Mouse (Mus musculus): ENCODE results near the gene Fam187b. TPM values are rescaled to one million over a fixed set of nuclear protein-coding genes. Genes with fewer than 3 reads are reported as not detected.
A peak's percentile ranks its signal among the peaks of the same experiment; 100 is the strongest.

Fam187b gene
- polyA plus RNA-seq, 1 experiment = 0.75 TPM

DNA sequence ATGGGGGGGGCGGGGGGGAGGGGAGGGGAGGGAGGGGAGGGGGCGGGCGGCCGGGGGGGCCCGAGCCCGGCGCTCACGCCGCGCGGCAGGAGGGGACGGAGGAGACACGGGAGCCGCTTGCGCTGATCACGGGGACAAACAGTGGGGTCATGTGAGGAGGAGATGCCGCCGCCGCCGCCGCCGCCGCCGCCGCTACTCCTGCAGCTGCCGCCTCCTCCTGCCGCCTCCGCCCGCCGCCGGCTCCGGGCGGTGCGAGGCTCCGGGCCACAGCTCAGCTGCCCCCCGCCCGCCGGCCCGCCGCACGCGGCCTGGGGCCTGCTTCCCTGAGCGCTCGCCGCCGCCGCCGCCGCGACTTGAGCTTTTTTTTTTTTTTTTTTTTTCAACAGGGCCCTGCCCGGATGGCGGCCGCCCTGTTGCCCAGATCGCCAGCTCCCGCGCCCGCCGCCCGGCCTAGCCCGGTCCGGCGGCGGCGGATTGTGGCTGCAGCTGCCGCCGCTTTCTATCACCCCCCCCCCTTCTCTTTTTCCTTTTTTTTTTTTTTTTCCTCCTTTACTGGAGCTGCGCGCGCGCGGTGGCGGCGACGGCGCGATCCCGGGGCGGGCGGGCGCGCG lies 16.7 kb upstream of the Fam187b start, which contains the start of gene Usf2:
TSS of gene Usf2 (minus strand) at position 48 of the 611 bp plus-strand sequence.
- H3K27ac ChIP-seq (ENCODE audit: control insufficient read depth, insufficient read depth, low read depth, low read length, poor library complexity) = peak within 1 kb of the TSS; percentile 99
- peaks cover 3% of the 10 kb centered on the region; the same call in 1 of the 2 replicates for H3K4me1 ChIP-seq (ENCODE audit: control insufficient read depth, insufficient read depth, low read length)
- TF ChIP-seq POLR2A (IDR thresholded peaks at IDR 0.05; ENCODE audit: borderline replicate concordance, control insufficient read depth, low read depth, low read length) (no peak), CTCF (IDR thresholded peaks at IDR 0.05; ENCODE audit: control insufficient read depth, insufficient read depth, low read length) (no peak)
- WGBS = under 1% methylated on average over 67 of the region's 82 CpGs
- peak within 1 kb of the TSS; percentile 97 for H3K4me3 ChIP-seq (replicated peaks; ENCODE audit: control insufficient read depth, low read depth, low read length)

DNA sequence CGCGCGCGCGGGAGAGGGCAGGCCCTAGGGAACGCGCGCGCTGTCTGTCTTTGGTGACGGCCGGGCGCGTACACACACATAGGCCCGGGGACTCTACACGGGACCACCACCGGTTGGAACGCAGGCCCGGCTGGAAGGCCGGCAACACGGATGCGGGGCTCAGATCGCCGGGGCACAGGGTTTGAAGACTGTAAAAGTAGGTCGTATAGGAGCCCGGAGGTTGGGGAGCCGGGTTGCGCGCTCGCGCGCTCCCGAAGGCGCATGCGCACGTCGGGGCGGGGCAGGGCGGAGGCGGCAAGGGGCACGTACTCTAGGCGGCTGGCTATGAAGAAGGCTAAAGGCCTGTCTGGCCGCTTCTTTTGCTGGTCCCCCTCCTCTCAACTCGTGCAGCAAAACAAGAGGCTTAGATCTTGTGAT lies 16.2 kb upstream of the Fam187b start:
- H3K4me1 ChIP-seq (ENCODE audit: control insufficient read depth, insufficient read depth, low read length) = peaks cover 3% of the 10 kb centered on the region; the same call in 1 of the 2 replicates
- H3K4me3 ChIP-seq (replicated peaks; ENCODE audit: control insufficient read depth, low read depth, low read length) = peak overlapping the region; percentile 97
- WGBS = under 1% methylated on average over 43 of the region's 43 CpGs
- H3K27ac ChIP-seq (ENCODE audit: control insufficient read depth, insufficient read depth, low read depth, low read length, poor library complexity) = peak overlapping the region; percentile 99
- TF ChIP-seq CTCF (IDR thresholded peaks at IDR 0.05; ENCODE audit: control insufficient read depth, insufficient read depth, low read length) (no peak), POLR2A (IDR thresholded peaks at IDR 0.05; ENCODE audit: borderline replicate concordance, control insufficient read depth, low read depth, low read length) (peak; percentile 77; the same call in 1 of the 2 replicates)

DNA sequence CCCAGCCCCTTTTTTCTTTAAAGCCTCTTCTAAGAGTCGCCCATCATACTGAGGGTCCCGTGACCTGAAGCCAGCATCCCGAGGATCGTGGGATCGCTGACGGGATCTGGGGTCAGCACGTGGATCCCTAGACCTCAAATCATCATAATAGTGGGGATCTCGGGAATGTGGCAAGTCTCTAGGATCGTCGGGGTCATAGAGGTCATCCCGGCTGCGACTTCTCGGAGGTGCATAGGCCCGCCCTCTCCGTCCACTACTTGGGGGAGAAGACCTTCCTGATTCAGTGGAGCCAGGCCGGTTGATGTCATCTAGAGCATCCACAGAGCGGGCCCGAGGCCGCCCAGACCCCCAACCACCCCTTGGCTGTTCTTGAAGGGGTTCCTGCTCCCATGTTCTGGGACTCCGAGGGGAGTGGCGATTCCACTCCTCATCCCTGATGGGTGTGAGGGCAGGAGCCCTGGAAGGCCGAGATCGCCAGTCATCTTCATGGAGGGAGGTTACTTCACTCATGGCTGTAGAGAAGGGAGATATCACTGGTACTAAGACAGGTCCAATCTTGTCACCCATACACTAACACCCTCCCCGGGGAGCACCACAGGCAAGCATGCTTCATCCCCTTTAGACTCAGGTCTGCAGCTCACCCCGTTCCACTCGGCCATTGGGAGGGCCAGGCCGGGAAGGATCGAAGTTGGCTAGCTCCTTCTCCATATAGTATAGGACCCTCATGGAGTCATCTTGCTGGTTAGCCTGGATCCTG lies 15.3 kb upstream of the Fam187b start:
- TF ChIP-seq POLR2A (IDR thresholded peaks at IDR 0.05; ENCODE audit: borderline replicate concordance, control insufficient read depth, low read depth, low read length) (no peak), CTCF (IDR thresholded peaks at IDR 0.05; ENCODE audit: control insufficient read depth, insufficient read depth, low read length) (no peak)
- peaks cover 3% of the 10 kb centered on the region; the same call in 1 of the 2 replicates for H3K4me1 ChIP-seq (ENCODE audit: control insufficient read depth, insufficient read depth, low read length)
- 86% methylated on average over 28 of the region's 28 CpGs for WGBS
- H3K27ac ChIP-seq (ENCODE audit: control insufficient read depth, insufficient read depth, low read depth, low read length, poor library complexity) = no peak overlapping the region
- H3K4me3 ChIP-seq (replicated peaks; ENCODE audit: control insufficient read depth, low read depth, low read length) = no peak overlapping the region

DNA sequence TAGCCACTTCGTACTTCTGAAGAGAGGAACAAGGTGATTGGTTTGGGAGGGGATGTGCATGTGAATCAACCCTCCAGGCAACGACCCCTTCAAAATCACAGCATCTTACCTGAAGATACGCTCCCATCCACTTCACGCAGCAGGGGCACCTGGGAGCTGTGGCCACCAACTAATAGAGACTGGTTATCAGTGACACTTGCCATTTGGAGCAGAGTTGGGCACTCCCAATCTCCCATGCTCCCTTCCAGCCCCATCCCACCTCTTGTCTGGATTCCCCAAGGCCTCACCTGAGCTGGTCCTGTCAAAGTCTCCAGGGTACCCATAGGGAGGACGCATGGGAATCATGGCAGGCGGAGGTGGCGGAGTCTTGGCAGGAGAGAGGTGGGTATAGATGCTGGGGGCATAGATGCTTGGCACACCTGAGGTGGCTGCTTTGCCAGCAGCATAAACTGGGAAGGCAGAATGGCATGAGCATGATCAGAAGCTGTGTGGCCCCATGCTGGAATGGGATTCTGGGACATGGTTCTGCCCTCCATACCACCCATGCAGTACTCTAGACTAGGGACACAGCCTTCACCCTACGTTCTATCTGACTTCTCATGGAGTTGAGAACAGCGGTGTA lies 14.6 kb upstream of the Fam187b start:
- 88% methylated on average over 9 of the region's 9 CpGs for WGBS
- no peak overlapping the region for H3K27ac ChIP-seq (ENCODE audit: control insufficient read depth, insufficient read depth, low read depth, low read length, poor library complexity)
- H3K4me3 ChIP-seq (replicated peaks; ENCODE audit: control insufficient read depth, low read depth, low read length) = no peak overlapping the region
- no peak for TF ChIP-seq POLR2A (IDR thresholded peaks at IDR 0.05; ENCODE audit: borderline replicate concordance, control insufficient read depth, low read depth, low read length)
- TF ChIP-seq CTCF (IDR thresholded peaks at IDR 0.05; ENCODE audit: control insufficient read depth, insufficient read depth, low read length) = no peak
- peaks cover 1% of the 10 kb centered on the region; the same call in 1 of the 2 replicates for H3K4me1 ChIP-seq (ENCODE audit: control insufficient read depth, insufficient read depth, low read length)

DNA sequence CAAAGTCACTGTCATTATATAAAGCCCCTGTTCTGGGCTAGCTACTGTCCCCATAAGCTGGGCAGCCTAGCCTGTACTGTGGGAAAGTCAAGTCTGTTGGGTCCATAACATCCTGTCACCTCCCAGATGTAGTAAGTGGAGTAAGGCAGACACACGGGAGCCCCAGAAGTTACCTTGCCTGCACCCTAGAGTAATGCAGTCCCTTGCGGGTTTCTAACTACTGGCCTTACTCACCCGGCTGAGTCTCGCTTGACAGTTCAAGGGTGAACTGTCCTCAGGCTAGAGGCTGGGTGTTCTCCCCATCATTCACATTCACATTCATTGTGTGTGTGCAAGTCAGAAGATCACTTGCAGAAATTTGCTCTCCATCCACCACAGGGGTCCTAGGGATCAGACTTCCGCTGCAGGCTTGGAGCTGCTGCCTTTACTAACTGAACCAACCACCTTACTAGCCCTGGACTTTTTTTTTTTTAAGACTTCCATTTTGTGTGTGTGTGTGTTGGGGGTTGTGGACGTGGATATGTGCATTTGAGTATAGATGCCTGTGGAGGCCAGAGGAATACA lies 13.7 kb upstream of the Fam187b start:
- Histone ChIP-seq H3K4me3 (replicated peaks; ENCODE audit: control insufficient read depth, low read depth, low read length) (no peak overlapping the region), H3K27ac (ENCODE audit: control insufficient read depth, insufficient read depth, low read depth, low read length, poor library complexity) (no peak overlapping the region), H3K4me1 (ENCODE audit: control insufficient read depth, insufficient read depth, low read length) (no peaks in the 10 kb centered on the region; the same call in 1 of the 2 replicates)
- WGBS = 85% methylated on average over 6 of the region's 6 CpGs
- TF ChIP-seq CTCF (IDR thresholded peaks at IDR 0.05; ENCODE audit: control insufficient read depth, insufficient read depth, low read length) (no peak), POLR2A (IDR thresholded peaks at IDR 0.05; ENCODE audit: borderline replicate concordance, control insufficient read depth, low read depth, low read length) (no peak)

DNA sequence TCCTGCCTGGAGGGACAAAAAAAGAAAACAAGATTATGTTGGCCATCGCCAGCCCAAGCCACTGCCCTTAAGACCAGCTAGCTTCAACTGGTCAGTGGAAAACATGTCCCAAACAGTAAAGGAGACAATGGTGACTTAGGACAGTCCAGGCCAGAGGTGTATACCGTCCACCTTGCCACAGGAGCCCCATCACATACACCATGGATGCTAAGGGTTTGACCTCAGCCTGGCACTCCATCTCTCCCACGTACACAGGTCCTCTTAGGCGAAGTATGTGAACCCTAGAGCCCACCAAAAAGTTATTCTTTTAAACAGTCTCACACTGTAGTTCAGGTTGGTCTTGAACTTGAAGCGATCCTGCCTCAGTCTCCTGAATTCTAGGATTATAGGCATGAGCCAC lies 10.7 kb upstream of the Fam187b start:
- 77% methylated on average over 5 of the region's 5 CpGs for WGBS
- H3K4me1 ChIP-seq (ENCODE audit: control insufficient read depth, insufficient read depth, low read length) = peaks cover 2% of the 10 kb centered on the region
- TF ChIP-seq POLR2A (IDR thresholded peaks at IDR 0.05; ENCODE audit: borderline replicate concordance, control insufficient read depth, low read depth, low read length) = no peak
- TF ChIP-seq CTCF (IDR thresholded peaks at IDR 0.05; ENCODE audit: control insufficient read depth, insufficient read depth, low read length) = no peak
- no peak overlapping the region for H3K27ac ChIP-seq (ENCODE audit: control insufficient read depth, insufficient read depth, low read depth, low read length, poor library complexity)
- H3K4me3 ChIP-seq (replicated peaks; ENCODE audit: control insufficient read depth, low read depth, low read length) = no peak overlapping the region

DNA sequence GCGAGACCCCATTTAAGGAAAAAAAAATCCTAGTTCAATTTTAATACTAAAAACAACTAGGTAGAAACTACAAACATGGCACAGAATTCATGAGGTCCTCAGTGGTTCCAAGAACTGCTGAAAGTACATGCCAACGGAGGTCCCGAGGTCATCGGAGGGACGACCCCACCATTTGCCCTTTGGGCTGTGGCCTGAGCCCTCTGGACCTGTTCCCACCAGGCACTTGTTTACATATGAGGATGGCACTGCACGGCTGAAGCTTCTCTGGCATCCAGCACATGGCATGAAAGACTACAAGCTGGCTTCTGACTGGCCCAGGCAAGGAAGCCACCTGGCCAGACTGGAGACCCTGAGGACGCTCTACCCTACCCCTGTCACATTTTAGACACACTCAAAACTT lies 9.2 kb upstream of the Fam187b start:
- Histone ChIP-seq H3K27ac (ENCODE audit: control insufficient read depth, insufficient read depth, low read depth, low read length, poor library complexity) (no peak overlapping the region), H3K4me3 (replicated peaks; ENCODE audit: control insufficient read depth, low read depth, low read length) (no peak overlapping the region), H3K4me1 (ENCODE audit: control insufficient read depth, insufficient read depth, low read length) (peaks cover 2% of the 10 kb centered on the region)
- TF ChIP-seq CTCF (IDR thresholded peaks at IDR 0.05; ENCODE audit: control insufficient read depth, insufficient read depth, low read length) = no peak
- TF ChIP-seq POLR2A (IDR thresholded peaks at IDR 0.05; ENCODE audit: borderline replicate concordance, control insufficient read depth, low read depth, low read length) = no peak
- WGBS = 88% methylated on average over 7 of the region's 7 CpGs

DNA sequence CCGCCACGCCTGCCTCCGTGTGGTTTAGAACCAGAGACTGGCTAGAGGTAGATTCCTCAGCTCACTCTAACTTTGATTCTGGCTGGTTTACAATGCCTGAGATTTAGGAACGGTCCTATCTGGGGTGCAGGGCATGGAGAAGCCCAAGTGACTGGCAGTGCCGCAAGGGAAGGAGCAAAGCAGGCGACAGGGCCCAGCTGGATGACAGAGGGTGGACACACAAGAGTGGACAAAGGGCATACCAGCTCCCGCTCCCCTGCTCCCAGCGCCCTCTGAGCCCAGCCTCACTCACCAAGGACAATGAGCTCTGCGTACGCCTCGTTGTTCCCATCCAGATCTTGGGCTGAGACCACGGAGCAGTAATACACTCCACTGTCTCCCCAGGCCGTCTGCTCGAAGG lies 7.9 kb upstream of the Fam187b start:
- Histone ChIP-seq H3K4me3 (replicated peaks; ENCODE audit: control insufficient read depth, low read depth, low read length) (no peak overlapping the region), H3K27ac (ENCODE audit: control insufficient read depth, insufficient read depth, low read depth, low read length, poor library complexity) (no peak overlapping the region), H3K4me1 (ENCODE audit: control insufficient read depth, insufficient read depth, low read length) (peaks cover 2% of the 10 kb centered on the region)
- WGBS = 85% methylated on average over 14 of the region's 14 CpGs
- no peak for TF ChIP-seq POLR2A (IDR thresholded peaks at IDR 0.05; ENCODE audit: borderline replicate concordance, control insufficient read depth, low read depth, low read length)
